Mouse (Mus musculus): ENCODE data around the gene Kcnip1. TPM values are rescaled to one million over a fixed set of nuclear protein-coding genes. Genes with fewer than 3 reads are reported as not detected.
A peak's percentile ranks its signal among the peaks of the same experiment; 100 is the strongest.

Gene Kcnip1
- polyA plus RNA-seq, 1 experiment from 2014 or later, result 38.8 TPM

- H3K4me3 ChIP-seq, result no peak overlapping the region
- no peak overlapping the region for H3K4me2 ChIP-seq (replicated peaks)
- WGBS, result 70% methylated on average over 10 of the region's 10 CpGs
- H3K9me3 ChIP-seq, result no peaks in the 10 kb centered on the region
- no peak for ATAC-seq (ENCODE audit: low FRiP score, low read depth)
- H3K36me3 ChIP-seq, result no peaks in the 10 kb centered on the region
- H3K27me3 ChIP-seq (replicated peaks), result no peaks in the 10 kb centered on the region
- no peaks in the 10 kb centered on the region for H3K4me1 ChIP-seq
- no peak overlapping the region for H3K9ac ChIP-seq
- H3K27ac ChIP-seq, result no peak overlapping the region
Measured at GRCm38 (mm10) chr11:33800436-33801088, 192.4 kb downstream of the Kcnip1 start.

- 56% methylated on average over 1 of the region's 1 CpGs for WGBS
- no peak overlapping the region for H3K27ac ChIP-seq
- no peaks in the 10 kb centered on the region for H3K27me3 ChIP-seq (replicated peaks)
- ATAC-seq (ENCODE audit: low FRiP score, low read depth), result no peak
- no peak overlapping the region for H3K4me2 ChIP-seq (replicated peaks)
- H3K4me3 ChIP-seq, result no peak overlapping the region
- H3K9me3 ChIP-seq, result no peaks in the 10 kb centered on the region
- H3K36me3 ChIP-seq, result no peaks in the 10 kb centered on the region
- H3K4me1 ChIP-seq, result no peaks in the 10 kb centered on the region
- H3K9ac ChIP-seq, result no peak overlapping the region
Measured at GRCm38 (mm10) chr11:33799933-33800332, 193.0 kb downstream of the Kcnip1 start.

GRCm38 (mm10) chr11:33798094-33798648 lies 194.8 kb downstream of the Kcnip1 start:
- Histone ChIP-seq H3K27me3 (replicated peaks) (no peaks in the 10 kb centered on the region), H3K4me2 (replicated peaks) (no peak overlapping the region), H3K36me3 (no peaks in the 10 kb centered on the region), H3K4me3 (no peak overlapping the region), H3K4me1 (no peaks in the 10 kb centered on the region), H3K27ac (no peak overlapping the region), H3K9ac (no peak overlapping the region), H3K9me3 (no peaks in the 10 kb centered on the region)
- no peak for ATAC-seq (ENCODE audit: low FRiP score, low read depth)
- 68% methylated on average over 12 of the region's 12 CpGs for WGBS

GRCm38 (mm10) chr11:33787362-33787761 lies 205.6 kb downstream of the Kcnip1 start:
- ATAC-seq (ENCODE audit: low FRiP score, low read depth), result no peak
- Histone ChIP-seq H3K4me2 (replicated peaks) (no peak overlapping the region), H3K36me3 (no peaks in the 10 kb centered on the region), H3K4me1 (peaks cover 17% of the 10 kb centered on the region), H3K4me3 (no peak overlapping the region), H3K27ac (no peak overlapping the region), H3K27me3 (replicated peaks) (no peaks in the 10 kb centered on the region), H3K9me3 (no peaks in the 10 kb centered on the region), H3K9ac (no peak overlapping the region)
- 37% methylated on average over 5 of the region's 5 CpGs for WGBS

GRCm38 (mm10) chr11:33786572-33786971 lies 206.4 kb downstream of the Kcnip1 start:
- H3K27ac ChIP-seq, result no peak overlapping the region
- ATAC-seq (ENCODE audit: low FRiP score, low read depth), result peak; percentile 42; the same call in 1 of the 2 replicates

GRCm38 (mm10) chr11:33781561-33781971 lies 211.4 kb downstream of the Kcnip1 start:
- no peaks in the 10 kb centered on the region for H3K27me3 ChIP-seq (replicated peaks)
- no peaks in the 10 kb centered on the region for H3K9me3 ChIP-seq
- no peak overlapping the region for H3K27ac ChIP-seq
- H3K4me3 ChIP-seq, result no peak overlapping the region
- H3K36me3 ChIP-seq, result no peaks in the 10 kb centered on the region
- H3K9ac ChIP-seq, result no peak overlapping the region
- H3K4me1 ChIP-seq, result peaks cover 40% of the 10 kb centered on the region
- 49% methylated on average over 10 of the region's 10 CpGs for WGBS
- no peak overlapping the region for H3K4me2 ChIP-seq (replicated peaks)
- no peak for ATAC-seq (ENCODE audit: low FRiP score, low read depth)

More at GRCm38 (mm10) chr11:33786572-33786971, 206.4 kb downstream of the Kcnip1 start:
- no peaks in the 10 kb centered on the region for H3K36me3 ChIP-seq
- 41% methylated on average over 4 of the region's 4 CpGs for WGBS
- H3K4me3 ChIP-seq, result no peak overlapping the region
- no peak overlapping the region for H3K4me2 ChIP-seq (replicated peaks)
- H3K4me1 ChIP-seq, result peaks cover 22% of the 10 kb centered on the region
- H3K9ac ChIP-seq, result no peak overlapping the region
- no peaks in the 10 kb centered on the region for H3K27me3 ChIP-seq (replicated peaks)
- no peaks in the 10 kb centered on the region for H3K9me3 ChIP-seq

- H3K9ac ChIP-seq, result no peak overlapping the region
- H3K4me3 ChIP-seq, result no peak overlapping the region
- no peak overlapping the region for H3K27ac ChIP-seq
- H3K36me3 ChIP-seq, result no peaks in the 10 kb centered on the region
- no peaks in the 10 kb centered on the region for H3K27me3 ChIP-seq (replicated peaks)
- no peaks in the 10 kb centered on the region for H3K9me3 ChIP-seq
- 63% methylated on average over 4 of the region's 4 CpGs for WGBS
- H3K4me1 ChIP-seq, result peaks cover 31% of the 10 kb centered on the region
- peak; percentile 51; the same call in 1 of the 2 replicates for ATAC-seq (ENCODE audit: low FRiP score, low read depth)
- no peak overlapping the region for H3K4me2 ChIP-seq (replicated peaks)
Measured at GRCm38 (mm10) chr11:33780263-33780662, 212.7 kb downstream of the Kcnip1 start.

- no peak overlapping the region for H3K9ac ChIP-seq
- WGBS, result 62% methylated on average over 5 of the region's 5 CpGs
- no peaks in the 10 kb centered on the region for H3K9me3 ChIP-seq
- H3K27ac ChIP-seq, result no peak overlapping the region
- no peak overlapping the region for H3K4me2 ChIP-seq (replicated peaks)
- H3K4me1 ChIP-seq, result no peaks in the 10 kb centered on the region
- no peaks in the 10 kb centered on the region for H3K27me3 ChIP-seq (replicated peaks)
- H3K36me3 ChIP-seq, result no peaks in the 10 kb centered on the region
- H3K4me3 ChIP-seq, result no peak overlapping the region
- ATAC-seq (ENCODE audit: low FRiP score, low read depth), result no peak
Measured at GRCm38 (mm10) chr11:33772615-33773141, 220.3 kb downstream of the Kcnip1 start.

GRCm38 (mm10) chr11:33772043-33772442 lies 220.9 kb downstream of the Kcnip1 start:
- H3K36me3 ChIP-seq, result no peaks in the 10 kb centered on the region
- no peaks in the 10 kb centered on the region for H3K4me1 ChIP-seq
- H3K4me3 ChIP-seq, result no peak overlapping the region
- no peak overlapping the region for H3K9ac ChIP-seq
- ATAC-seq (ENCODE audit: low FRiP score, low read depth), result no peak
- WGBS, result 84% methylated on average over 2 of the region's 2 CpGs
- H3K4me2 ChIP-seq (replicated peaks), result no peak overlapping the region
- H3K9me3 ChIP-seq, result no peaks in the 10 kb centered on the region
- H3K27ac ChIP-seq, result no peak overlapping the region
- H3K27me3 ChIP-seq (replicated peaks), result no peaks in the 10 kb centered on the region

GRCm38 (mm10) chr11:33766976-33767938 lies 225.7 kb downstream of the Kcnip1 start:
- Histone ChIP-seq H3K4me2 (replicated peaks) (no peak overlapping the region), H3K27me3 (replicated peaks) (no peaks in the 10 kb centered on the region), H3K36me3 (no peaks in the 10 kb centered on the region), H3K4me1 (peaks cover 6% of the 10 kb centered on the region; the same call in 1 of the 2 replicates), H3K27ac (no peak overlapping the region), H3K9me3 (no peaks in the 10 kb centered on the region), H3K4me3 (no peak overlapping the region), H3K9ac (no peak overlapping the region)
- 73% methylated on average over 9 of the region's 9 CpGs for WGBS
- no peak for ATAC-seq (ENCODE audit: low FRiP score, low read depth)

GRCm38 (mm10) chr11:33761201-33761755 lies 231.7 kb downstream of the Kcnip1 start:
- Histone ChIP-seq H3K9ac (no peak overlapping the region), H3K4me2 (replicated peaks) (no peak overlapping the region), H3K27ac (no peak overlapping the region), H3K36me3 (no peaks in the 10 kb centered on the region), H3K9me3 (no peaks in the 10 kb centered on the region), H3K4me3 (no peak overlapping the region), H3K27me3 (replicated peaks) (no peaks in the 10 kb centered on the region), H3K4me1 (peaks cover 36% of the 10 kb centered on the region)
- 76% methylated on average over 16 of the region's 16 CpGs for WGBS
- ATAC-seq (ENCODE audit: low FRiP score, low read depth), result no peak

GRCm38 (mm10) chr11:33756624-33757023 lies 236.3 kb downstream of the Kcnip1 start:
- 56% methylated on average over 15 of the region's 15 CpGs for WGBS
- H3K36me3 ChIP-seq, result no peaks in the 10 kb centered on the region
- no peaks in the 10 kb centered on the region for H3K9me3 ChIP-seq
- no peak overlapping the region for H3K9ac ChIP-seq
- no peak overlapping the region for H3K4me2 ChIP-seq (replicated peaks)
- ATAC-seq (ENCODE audit: low FRiP score, low read depth), result 0 out of 2 replicates have a peak, but pooled peaks have one; percentile 26
- H3K27ac ChIP-seq, result no peak overlapping the region
- H3K4me3 ChIP-seq, result no peak overlapping the region
- no peaks in the 10 kb centered on the region for H3K27me3 ChIP-seq (replicated peaks)
- H3K4me1 ChIP-seq, result peaks cover 31% of the 10 kb centered on the region
